Mouse (Mus musculus) kidney, adult 11 months (tissue): ENCODE measurements around the gene Pea15a.

ENCODE experiments used
- DNase-seq: peaks from one replicate; pipeline ENCODE4 v3.0.0; 2022

Pea15a gene

GRCm38 (mm10) chr1:172204033-172204813 lies 2.4 kb downstream of the Pea15a start:
- DNase-seq: no peak

DNA sequence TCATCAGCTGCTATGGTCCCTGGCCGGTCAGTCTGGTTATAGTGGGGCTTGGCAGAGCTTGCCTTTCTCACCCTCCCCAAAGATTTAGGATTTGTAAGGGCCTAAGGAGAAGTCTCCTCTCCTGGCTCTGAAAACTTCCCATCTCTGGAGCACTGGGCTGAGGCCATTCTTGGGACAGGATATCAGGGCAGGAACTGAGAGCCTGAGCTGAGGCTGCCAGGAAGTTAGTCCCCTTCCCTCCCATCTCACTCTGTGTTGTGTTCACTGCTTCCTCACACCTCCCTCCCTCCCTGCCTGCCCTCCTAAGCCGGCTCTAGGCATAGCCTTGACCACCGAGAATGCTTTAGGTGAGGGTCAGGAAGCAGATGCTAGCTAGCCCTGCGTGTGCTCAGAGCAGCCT lies 3.0 kb downstream of the Pea15a start:
- no peak for DNase-seq

DNA sequence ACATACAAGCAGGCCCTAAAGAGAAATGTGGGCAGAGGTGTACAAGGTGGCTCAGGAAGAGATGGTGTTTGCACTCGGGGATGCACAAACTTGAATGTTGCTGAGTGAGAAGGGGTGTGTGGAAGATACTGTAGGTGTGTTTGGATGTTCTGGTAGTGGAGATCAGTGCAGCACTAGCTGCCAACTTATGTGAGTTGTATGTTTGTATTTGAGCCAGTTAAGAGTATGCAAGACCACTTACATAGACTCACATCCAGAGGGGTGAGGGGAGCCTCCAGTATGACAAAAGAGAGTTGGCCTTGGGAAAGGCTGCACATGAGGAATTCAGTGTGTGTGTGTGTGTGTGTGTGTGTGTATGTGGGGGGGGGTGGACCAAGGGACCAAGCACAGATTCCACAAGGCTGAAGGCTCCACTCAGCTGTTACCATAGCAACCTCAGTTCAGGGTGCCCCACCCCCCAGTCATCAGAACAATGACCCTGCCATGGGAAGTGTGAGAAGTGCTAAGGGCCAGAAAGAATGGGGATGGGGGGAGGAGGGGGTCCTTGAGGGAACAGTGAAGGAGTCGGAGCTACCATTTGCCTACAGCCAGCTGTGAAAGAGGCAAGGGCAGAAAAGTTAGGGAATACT lies 3.6 kb downstream of the Pea15a start:
- DNase-seq: no peak

- no peak for DNase-seq
These were observed 4.4 kb downstream of the Pea15a start for GRCm38 (mm10) chr1:172201967-172202880.

- no peak for DNase-seq
These were observed 5.6 kb downstream of the Pea15a start for GRCm38 (mm10) chr1:172200871-172201447.

DNA sequence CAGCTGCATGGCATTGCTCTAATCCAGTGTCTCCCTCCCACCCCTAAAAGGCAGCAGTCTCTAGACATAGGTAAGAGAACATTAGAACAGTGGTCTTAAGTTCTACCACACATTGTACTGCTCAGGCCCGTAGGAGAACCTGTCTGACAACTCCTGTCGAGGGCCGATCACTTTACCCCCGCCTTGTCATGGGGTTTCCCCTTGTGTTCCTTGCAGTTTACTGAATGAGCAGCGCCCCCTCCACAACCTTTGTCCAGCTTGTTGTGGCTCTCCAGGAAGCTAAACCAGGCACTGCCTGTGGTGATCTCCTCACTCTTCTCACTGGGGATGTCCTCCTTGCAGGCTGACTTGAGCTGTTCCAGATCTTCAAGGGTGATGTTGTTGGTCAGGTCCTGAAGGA lies 6.4 kb downstream of the Pea15a start:
- DNase-seq: no peak

GRCm38 (mm10) chr1:172198996-172199395 lies 7.6 kb downstream of the Pea15a start:
- DNase-seq: no peak

- no peak for DNase-seq
These were observed 8.3 kb downstream of the Pea15a start for GRCm38 (mm10) chr1:172198316-172198715.

- no peak for DNase-seq
These were observed 8.8 kb downstream of the Pea15a start for GRCm38 (mm10) chr1:172197851-172198250.

DNA sequence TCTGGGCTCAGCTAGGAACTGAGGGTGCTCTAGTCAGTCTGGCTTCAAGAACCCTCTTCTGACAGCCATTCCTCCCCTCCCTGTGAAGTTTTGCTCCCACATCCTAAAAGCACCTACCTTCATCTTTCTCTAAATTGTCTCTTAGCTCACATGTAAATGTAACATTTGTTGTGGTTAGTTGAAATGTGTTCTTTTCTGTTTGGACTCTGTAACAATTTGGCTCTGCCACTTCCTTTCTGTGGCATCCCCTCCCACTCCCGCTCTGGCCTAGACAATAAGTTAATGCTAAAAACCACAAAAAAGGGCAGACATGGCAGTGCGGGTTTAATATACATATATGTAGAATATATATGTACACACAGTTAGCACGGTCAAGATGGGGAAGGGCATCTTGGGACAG lies 9.5 kb downstream of the Pea15a start:
- no peak for DNase-seq

- no peak for DNase-seq
These were observed 12.2 kb downstream of the Pea15a start for GRCm38 (mm10) chr1:172194435-172194834.

- DNase-seq: no peak
These were observed 14.4 kb downstream of the Pea15a start for GRCm38 (mm10) chr1:172192217-172192616.

DNA sequence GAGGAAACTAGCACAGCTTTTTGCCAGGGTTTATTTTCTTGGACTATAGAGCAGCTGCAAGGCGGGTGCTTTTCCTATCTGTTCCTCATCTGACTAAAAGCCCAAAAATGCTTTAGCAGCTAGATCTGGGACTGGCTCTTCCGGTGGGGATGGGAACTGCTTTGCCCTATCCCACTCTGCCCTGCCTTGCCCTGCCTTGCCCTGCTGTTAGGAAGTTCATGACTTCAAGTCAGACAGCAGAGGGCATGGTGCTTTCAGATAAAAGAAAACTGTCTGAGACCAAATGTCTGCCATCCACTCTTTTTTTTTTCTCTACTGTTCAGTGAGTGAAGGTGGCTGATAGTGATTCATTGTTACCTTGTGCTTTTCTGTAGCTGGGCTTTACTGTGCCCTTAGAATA lies 15.0 kb downstream of the Pea15a start:
- DNase-seq: no peak

DNA sequence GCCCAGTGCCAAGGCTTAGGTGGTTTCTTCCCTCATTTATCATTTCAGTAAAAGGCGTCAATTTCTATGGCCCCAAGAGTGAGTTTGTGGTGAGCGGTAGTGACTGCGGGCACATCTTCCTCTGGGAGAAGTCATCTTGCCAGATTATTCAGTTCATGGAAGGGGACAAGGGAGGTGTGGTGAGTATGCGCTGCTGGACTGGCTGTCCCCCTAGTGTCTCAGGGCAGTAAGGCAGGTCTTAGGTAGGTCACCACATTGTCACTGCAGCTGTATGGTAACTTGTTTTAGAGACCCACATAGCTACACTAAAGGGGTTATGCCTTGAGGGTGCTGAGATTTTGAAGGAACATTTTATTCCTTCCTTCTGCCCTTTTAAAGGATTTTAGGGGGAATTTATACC lies 17.7 kb downstream of the Pea15a start:
- DNase-seq: no peak

DNA sequence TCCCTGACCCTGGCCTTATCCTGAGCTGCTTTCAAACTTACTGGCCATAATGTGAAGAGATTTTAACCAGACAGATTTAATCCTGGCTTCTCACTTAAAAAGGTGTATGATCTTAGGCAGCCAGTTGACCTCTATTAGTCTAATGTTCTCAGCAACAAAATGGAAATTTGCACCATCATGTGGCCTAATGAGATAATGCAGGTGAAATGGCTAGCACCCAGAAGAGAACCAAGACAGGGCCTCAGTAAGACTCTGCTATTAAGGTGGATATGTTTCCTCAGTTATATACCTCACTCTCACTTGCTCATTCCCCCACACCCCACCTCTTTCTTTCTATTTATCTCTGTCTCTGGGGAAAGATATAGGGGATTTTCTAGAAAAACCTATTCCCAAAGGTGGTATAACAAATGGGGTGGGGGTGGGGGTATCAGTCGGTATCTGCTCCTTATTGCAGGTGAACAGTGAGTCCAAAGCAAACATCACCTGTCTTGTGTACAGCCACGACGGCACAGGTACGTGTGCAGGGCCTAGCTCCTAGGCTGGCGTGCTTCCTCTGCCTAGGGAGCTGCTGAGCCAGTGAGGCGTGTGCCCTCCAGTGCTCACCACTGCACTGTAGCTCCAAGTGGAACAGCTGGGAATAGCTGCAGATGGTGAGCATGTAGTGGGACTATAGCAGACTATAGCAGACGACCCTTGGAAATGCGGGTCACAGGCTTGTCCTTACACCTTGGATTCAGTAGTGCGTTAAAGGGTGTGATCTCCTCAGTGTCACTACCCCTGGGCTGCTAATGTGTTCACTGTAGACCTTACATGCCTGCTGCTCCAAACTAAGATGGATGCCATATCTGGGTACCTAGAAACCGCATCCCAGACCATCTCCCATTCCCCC lies 20.0 kb downstream of the Pea15a start:
- DNase-seq: no peak

DNA sequence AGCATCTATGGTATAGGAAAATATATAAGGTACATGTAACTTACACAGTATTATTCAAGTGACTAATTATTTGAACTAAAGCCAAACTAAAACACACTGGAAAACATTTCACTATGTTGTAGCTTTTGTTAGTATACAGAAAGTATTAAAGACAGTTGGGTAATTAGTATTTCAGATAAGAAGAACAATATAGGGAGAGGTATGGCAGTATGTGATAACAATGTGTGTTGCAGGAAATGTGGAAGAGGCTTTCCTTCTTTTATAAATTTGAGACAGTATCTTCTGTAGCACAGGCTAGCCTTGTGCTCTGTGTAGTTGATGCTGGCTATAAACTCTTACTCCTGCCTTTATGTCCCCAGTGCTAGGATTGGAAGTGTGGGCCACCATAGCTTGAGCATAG lies 22.7 kb downstream of the Pea15a start:
- DNase-seq: no peak

GRCm38 (mm10) chr1:172183056-172183455 lies 23.5 kb downstream of the Pea15a start:
- no peak for DNase-seq

DNA sequence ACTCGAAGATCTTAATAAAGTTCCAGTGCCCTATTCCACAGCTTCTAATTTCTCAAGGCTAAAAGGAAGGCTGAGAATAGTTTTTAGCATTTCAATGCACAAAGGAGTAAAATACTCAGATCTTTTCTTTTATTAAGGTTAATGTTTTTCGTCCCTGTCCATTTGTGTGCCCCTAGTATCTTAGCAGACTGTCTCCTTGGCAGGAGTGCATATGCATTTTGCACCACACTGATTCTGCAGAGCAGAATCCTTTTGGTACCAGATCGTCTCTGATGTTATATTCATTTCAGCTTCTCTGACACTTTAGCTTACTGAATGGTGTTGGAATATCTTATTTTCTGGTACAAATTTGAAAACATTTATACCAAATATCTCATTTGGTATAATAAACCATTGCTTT lies 24.8 kb downstream of the Pea15a start:
- no peak for DNase-seq

- DNase-seq: no peak
These were observed 25.7 kb downstream of the Pea15a start for GRCm38 (mm10) chr1:172180881-172181280.

DNA sequence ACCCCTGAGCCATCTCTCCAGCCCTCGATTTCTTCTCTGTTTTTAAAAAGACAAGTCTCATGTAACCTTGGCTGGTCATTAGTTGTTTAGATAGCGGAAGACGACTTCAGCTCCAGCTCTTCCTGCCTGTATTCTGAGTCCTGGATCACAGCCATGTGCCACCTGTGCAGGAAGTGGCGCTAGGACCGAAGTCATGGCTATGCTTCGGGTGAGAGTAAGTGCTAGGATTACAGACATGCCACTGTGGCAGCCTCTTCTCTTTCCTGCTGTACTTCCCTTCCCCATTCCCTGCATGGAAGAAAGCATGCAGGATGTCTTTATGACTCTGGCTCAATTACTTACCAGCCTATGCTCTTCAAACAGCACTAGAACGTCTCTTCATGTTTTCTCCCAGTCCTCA lies 27.5 kb downstream of the Pea15a start:
- DNase-seq: no peak

DNA sequence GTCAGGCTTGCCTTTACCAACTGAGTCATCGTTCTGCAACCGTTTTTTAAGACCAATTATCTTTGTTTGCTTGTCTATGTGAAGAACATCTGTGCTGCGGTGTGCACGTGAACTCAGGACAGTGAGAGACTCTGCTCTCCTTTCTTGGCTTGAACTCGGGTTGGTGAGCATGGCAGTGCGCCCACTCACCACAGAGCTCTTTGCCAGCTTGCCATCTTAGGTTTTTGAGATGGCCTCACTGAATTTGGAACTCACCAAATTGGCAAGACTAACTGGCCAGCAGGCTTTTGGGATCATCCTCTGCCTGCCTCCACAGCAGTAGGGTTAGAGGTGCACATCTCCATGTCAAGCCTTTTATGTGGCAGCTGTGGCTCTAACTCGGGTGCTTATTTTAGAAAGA lies 28.8 kb downstream of the Pea15a start:
- no peak for DNase-seq

- DNase-seq: no peak
These were observed 33.4 kb downstream of the Pea15a start for GRCm38 (mm10) chr1:172173181-172173580.
